Mouse (Mus musculus): ENCODE measurements around the gene Mcm6. TPM values are rescaled to one million over a fixed set of nuclear protein-coding genes. Genes with fewer than 3 reads are reported as not detected.

Mcm6 gene
- 90.2 TPM for polyA plus RNA-seq (2017; shearing (Covaris generic))

GRCm38 (mm10) chr1:128359554-128360376 lies at the start of gene Mcm6:
TSS of gene Mcm6 (minus strand) at chr1:128359664.

DNA sequence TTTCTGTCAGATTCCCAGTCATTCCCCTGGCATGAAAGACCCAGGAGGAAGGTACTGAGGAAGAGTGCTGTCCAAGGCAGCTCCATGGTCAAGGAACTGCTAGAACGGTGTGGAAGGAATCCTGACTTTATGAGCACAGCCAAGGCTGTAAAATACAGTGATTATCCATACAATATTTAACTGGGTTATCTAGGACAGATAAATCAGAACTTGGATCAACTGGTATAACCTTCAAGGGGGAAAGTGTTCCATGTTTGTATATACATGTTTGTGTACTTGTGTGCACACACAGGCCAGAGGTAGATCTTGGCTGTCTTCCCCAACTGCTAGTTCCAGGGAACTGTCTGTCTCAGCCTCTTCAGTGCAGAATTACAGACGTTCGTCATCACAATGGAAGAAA lies 31.2 kb downstream of the Mcm6 start, which contains the start of gene Lct:
Gene Lct, minus strand, starts transcription at position 101 of the 400 bp plus-strand sequence.

Other genes starting within 250 kb of the Mcm6 start
- 140 TPM for gene Ubxn4, start 115.7 kb downstream of the Mcm6 start, polyA plus RNA-seq (2017; shearing (Covaris generic))
- not detected for gene Lct, start 31.3 kb downstream of the Mcm6 start, polyA plus RNA-seq (2017; shearing (Covaris generic))
- gene Dars, start 57.7 kb upstream of the Mcm6 start, polyA plus RNA-seq (2017; shearing (Covaris generic)): 116 TPM
- gene Cxcr4, start 232.6 kb upstream of the Mcm6 start, polyA plus RNA-seq (2017; shearing (Covaris generic)): 150 TPM